Mouse (Mus musculus): ENCODE data around the gene Hmgcl.
"Not testable (repeated sequence)": the region's sequence is repeated elsewhere in the genome, so short reads cannot be mapped to it uniquely, and the experiment has no call there.

Hmgcl gene

DNA sequence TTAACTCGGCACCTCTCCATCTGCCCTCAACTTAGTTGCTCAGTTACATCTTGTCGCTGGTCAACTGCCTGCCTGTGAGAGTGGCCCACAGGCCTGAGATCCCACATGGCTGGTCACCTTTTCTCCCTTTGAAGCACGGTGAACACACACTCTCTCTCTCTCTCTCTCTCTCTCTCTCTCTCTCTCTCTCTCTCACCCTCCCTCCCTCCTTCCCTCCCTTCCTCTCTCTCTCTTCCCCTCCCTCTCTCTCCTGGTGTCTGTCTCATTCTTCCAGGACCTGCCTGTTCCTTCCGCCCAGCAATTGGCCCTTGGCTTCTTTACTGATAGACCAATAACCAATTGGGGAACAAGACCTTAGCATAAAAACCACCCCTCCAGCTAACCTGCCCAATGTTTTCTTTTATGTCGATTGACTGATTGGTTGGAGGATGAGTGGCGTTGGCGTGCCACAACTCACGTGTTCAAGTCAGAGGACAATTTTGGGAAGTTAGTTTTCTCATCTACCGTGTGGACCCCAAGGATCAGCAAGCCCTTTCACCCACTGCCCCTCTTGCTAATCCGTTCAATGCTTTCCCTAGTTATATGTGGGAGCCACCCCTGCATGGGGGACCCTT lies 19.9 kb upstream of the Hmgcl start:
- in situ Hi-C loops (cut with MboI, MseI), result loop anchor here (5.0 kb wide), 1 partner anchor 39 kb away; no protein-coding TSS in a partner anchor

DNA sequence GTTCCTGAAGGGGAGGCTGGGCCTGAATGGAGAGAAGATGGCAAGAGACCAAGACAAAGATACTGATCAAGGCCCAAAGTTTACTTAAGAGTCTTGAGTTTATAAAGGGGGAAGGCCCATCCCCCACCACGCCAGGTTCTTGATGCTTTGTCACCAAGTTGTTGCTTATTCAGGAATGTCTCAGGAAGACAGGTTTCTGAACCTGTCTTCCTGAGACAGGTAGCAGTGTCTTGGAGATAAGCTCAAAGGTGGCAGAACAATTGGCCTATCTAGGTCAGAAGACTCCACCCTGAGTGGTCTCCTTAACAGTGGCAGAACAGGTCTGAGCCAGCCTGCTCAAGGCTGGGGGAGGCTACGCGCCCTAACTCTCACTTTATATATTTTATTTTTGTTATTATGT lies 19.4 kb upstream of the Hmgcl start:
- in situ Hi-C loops (cut with MboI, MseI), result loop anchor here (5.0 kb wide), 1 partner anchor 40 kb away; no protein-coding TSS in a partner anchor

DNA sequence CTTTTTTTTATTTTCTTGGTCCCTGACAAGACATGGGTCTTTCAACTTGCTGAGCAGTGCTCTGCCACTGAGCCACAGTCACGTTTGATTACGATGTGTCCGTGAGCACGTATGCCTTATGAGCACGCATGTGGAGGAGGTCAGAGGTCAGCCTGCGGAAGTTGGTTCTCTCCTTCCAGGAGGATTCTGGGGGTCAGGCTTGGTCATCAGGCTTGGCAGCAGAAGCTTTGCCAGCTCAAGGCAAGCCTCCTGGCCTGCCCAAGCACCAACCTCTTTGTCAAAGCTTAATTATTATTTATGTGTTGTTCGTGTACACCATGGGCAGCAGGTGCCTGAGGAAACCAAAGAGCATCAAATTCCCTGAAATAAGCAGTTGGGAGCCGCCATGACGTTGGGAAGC lies 17.9 kb upstream of the Hmgcl start:
- in situ Hi-C loops (cut with MboI, MseI), result loop anchor here (5.0 kb wide), 1 partner anchor 41 kb away; no protein-coding TSS in a partner anchor

DNA sequence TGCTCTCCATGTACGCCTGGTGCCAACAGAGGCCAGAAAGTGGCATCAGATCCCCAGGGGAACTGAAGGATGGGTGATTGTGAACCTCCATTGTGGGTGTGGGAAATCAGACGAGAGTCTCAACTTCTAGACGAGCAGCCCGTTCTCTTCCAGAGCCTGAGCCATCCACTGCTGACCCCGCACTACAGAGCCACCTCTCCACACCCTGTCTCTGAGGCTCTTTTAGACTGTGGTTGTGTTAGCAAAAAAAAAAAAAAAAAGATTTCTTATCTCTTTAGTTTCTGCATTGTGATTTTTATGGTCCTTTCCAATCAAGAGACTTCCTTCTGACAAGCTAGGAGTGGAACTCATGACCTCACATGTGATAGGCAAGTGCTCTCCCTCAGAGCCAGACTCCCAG lies 16.8 kb upstream of the Hmgcl start:
- in situ Hi-C loops (cut with MboI, MseI), result loop anchor here (5.0 kb wide), 1 partner anchor 42 kb away; no protein-coding TSS in a partner anchor

DNA sequence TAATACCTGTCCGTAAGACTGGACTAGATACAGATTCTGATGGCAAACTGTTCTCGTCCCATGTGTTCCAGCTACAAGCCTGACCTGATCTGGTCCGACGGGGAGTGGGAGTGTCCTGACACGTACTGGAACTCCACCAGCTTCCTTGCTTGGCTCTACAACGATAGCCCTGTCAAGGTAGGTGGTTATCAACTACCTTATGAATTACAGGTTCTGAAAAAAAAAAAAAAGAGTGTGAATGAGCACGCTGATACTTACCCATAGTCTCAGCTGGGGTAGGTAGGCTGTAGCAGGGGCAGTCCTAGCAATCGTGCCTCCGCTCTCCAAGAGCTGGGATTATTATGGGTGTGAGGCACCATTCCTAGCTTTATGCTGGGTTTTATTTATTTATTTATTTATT lies 16.4 kb upstream of the Hmgcl start:
- in situ Hi-C loops (cut with MboI, MseI), result loop anchor here (5.0 kb wide), 1 partner anchor 43 kb away; no protein-coding TSS in a partner anchor

DNA sequence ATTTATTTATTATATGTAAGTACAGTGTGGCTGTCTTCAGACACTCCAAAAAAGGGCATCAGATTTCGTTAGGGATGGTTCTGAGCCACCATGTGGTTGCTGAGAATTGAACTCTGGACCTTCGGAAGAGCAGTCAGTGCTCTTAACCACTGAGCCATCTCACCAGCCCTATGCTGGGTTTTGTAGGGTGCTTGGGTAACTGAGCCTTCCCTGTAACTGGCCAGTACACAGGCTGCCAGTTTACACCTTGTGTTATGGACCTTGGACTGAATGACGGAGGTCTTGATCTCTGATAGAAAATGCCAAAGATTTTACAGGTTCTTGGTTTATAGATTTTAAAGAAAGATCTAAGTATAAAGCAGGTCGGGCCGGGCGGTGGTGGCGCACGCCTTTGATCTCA lies 16.0 kb upstream of the Hmgcl start:
- in situ Hi-C loops (cut with MboI, MseI), result no loop called here

DNA sequence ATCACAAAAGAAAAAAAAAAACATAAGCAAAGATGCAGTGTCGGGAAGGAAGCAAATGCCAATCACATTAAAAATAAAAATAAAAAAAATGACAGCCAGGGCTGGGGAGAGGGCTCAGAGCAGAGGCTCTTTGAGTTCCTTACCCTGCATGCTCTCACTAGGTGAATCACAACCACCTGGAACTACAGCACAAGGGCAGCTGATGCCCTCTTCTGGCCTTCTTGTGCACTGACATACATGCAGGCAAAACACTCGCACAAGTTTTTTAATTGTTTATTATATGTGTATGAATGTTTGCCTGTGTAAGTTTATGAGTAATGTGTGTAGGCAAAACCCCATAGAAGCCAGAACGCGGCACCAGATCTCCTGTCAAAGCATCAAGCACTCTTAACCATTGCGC lies 14.4 kb upstream of the Hmgcl start:
- in situ Hi-C loops (cut with MboI, MseI), result no loop called here

DNA sequence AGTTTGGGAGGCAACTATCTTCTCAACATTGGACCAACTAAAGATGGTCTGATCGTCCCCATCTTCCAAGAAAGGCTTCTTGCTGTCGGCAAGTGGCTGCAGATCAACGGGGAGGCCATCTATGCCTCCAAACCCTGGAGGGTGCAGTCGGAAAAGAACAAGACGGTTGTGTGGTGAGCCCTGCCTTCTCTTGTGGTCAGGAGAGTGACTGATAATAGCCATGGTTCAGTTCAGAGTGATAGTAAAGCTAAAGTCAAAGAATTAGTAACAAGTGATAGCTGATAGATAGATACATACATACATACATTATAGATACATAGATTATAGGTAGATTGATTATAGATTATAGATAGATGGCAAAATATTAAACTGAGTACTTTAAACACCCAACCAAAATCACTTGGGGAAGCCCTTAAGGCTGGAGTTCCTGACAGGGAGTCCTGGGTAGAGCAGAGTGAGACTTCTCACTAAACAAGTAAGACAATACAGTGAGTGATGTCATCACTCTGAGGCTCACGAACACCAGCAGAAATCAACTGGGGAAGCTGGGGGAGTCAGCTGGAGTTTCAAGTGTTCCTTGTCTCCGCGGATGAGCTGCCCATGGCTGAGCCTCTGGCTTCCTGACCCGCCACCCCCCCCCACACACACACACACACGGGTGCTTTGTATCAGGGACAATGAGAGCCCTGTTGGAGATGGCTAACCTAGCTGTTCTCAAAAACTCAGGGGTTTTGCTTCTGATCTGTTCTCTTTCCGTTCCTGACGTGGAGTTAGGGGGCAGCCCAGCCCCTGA lies 11.3 kb upstream of the Hmgcl start:
- in situ Hi-C loops (cut with MboI, MseI), result loop anchor here (5.0 kb wide), 1 partner anchor 133 kb away; no protein-coding TSS in a partner anchor

DNA sequence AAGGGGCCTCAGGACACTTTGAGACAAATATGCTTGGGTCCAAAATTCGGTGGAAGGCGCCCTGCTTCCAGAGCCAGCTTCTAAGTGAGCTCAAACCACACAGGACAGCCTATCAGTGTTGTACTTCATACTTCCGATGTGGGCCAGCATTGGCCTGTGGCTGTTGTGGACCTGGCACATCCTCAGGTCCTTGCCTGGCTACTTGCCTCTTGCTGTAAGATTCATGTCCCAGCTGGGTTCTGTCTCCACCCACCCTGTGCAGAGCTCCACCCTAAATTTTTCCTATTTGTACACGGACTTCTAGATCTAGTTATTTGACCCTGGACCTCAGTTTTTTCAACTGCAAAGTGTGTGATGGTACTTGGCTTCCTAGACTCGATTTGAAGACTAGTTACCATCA lies 10.7 kb upstream of the Hmgcl start:
- in situ Hi-C loops (cut with MboI, MseI), result loop anchor here (5.0 kb wide), 1 partner anchor 133 kb away; no protein-coding TSS in a partner anchor

DNA sequence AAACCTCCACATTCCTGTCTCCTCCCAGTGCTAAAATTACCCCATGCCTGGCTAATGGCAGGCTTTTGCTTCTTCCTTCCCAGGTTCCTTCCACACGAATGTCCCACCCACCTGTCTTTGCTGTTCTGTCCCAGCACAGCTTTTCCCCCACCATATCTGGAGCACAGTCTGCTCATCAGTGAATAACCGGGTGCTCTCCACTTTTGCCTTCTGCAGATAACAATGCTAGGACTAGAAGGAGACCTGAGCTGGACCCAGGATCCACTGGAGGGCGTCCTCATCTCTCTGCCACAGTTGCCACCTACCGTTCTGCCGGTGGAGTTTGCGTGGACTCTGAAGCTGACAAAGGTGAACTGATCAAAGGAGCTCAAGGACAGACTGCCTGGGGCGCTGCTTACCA lies 7.4 kb upstream of the Hmgcl start:
- in situ Hi-C loops (cut with MboI, MseI), result loop anchor here (5.0 kb wide), 1 partner anchor 137 kb away; no protein-coding TSS in a partner anchor

DNA sequence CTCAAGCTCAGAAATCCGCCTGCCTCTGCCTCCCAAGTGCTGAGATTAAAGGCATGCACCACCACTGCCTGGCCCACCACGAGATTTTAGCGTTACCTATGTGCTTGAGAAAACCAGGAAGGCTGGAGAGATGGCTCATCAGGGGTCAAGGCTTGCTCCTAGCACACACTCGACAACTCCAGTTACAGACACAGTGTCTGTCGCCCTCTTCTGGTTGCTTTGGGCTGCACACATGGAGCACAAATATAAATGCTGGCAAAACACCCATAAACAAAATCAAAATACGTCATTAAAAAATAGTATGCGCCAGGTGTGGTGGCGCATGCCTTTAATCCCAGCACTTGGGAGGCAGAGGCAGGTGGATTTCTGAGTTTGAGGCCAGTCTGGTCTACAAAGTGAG lies 5.2 kb upstream of the Hmgcl start:
- in situ Hi-C loops (cut with MboI, MseI), result not testable (repeated sequence)

DNA sequence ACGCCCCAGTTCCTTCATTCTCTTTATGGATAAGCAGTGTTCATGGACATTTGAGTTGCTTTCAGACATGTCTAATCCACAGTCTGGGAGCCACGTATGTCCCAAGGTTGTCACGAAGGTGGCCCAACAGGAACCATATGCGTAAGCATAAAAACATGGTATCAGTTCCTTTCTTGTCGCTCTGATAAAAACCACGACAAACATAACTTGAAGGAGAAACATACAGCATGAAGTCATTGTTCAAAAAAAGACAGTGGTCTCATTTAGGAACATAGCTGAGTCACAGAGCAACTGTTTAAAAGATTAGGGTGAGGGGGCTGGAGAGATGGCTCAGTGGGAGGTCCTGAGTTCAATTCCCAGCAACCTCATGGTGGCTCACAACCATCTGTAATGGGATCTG lies 4.1 kb upstream of the Hmgcl start:
- in situ Hi-C loops (cut with MboI, MseI), result no loop called here

DNA sequence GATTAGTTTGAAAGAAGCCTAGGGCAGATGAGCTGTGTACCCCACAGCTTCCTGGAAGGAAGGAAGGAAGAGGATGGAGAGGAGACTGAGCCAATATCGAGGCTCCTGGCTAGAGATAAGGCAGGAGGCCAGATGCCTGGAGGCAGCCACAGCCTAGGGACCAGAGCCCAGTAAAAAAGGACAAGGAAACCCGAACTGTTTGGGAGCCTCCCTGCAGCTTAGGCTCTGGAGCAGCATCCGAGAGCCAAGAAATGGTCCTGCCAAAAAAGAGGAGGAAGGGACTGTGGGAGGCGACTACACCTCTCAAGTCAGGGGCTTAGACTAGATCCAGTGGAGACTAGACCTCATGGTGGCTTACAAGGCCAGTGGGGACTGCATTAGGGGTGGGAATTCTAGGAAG lies 2.9 kb upstream of the Hmgcl start:
- in situ Hi-C loops (cut with MboI, MseI), result no loop called here

DNA sequence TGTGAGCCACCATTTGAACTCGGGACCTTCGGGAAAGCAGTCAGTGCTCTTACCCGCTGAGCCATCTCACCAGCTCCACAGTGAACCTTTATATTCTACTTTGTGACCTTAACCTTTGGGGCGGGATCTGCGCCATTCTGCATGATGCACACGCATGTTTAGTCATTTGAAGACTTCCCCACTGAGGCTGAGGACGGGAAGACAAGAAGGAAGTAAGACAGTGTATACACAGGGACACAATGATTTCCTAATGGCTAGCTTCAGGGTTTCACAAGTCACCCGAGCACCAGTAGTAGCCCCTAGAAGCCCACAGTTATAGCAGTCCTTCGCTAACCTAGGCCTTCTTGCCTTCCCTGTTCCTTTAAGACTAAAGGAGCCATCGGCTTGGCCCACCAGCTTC lies 542 bp upstream of the Hmgcl start:
- in situ Hi-C loops (cut with MboI, MseI), result no loop called here

DNA sequence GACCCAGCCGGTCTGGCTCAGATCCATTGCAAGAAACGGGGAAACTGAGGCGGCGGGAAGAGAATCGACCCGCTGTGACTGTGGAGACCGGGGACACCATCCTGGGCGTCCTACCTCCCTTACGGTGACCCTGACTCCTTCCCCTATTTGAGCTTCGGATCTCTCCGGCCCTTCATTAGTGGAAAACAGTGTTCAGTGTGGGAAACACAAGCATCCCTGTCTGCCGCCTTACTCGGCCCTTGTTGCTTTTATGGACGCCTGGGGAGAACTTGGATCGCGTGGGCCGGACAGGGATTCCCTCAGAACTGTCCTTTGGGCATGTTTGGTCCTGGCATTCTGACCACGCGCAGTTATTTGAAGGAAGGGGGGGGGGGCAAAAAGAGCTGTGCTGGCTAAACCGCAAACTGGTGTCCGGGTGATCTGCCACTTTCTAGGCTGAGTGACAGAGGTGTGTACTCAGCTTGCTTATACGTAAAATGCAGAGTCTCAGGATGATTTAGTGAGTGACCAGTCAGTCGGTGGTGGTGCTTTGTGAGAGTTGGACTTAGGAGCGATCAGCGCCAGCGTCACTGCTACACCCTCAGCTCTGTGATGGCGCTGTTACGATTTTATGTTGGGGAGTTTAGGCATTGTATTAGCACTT lies 532 bp downstream of the Hmgcl start:
- in situ Hi-C loops (cut with MboI, MseI), result no loop called here

DNA sequence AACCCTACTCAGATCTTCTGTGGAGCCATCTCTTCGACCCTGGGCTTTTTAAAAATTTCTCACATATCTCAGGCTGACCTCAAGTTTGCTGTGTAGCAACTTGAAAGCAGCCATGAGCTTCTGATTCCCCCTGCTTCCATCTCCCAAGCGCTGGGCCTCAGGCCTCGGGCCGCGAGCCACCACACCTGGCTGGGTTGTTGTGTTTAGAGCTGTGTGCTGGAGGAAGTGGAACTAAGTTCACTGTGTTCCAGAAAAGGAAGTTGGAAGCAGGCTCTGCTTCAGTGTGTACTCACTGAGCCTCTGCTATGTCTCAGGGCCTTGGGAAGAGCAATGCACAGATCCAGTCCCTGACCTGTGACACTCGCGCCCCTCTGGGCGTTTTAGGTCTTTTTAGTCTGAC lies 1.9 kb downstream of the Hmgcl start:
- in situ Hi-C loops (cut with MboI, MseI), result no loop called here

DNA sequence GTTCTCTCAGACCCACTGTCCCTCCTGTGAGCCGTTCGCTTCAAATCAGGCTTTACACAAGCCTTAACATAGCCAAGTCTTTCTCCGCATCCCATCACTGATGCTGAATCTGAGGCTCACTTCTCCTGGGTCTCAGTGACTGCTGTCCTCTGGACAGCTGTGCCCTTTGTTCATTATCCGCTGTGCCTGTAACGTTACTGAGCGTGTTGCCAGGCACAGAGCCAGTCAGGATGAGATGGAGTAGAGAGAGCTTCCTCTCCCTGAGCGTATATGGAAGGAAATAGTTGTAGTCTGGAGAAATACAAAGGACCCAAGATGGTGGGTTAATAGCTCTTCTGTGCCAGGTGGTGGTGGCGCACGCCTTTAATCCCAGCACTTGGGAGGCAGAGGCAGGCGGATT lies 3.2 kb downstream of the Hmgcl start:
- in situ Hi-C loops (cut with MboI, MseI), result no loop called here

DNA sequence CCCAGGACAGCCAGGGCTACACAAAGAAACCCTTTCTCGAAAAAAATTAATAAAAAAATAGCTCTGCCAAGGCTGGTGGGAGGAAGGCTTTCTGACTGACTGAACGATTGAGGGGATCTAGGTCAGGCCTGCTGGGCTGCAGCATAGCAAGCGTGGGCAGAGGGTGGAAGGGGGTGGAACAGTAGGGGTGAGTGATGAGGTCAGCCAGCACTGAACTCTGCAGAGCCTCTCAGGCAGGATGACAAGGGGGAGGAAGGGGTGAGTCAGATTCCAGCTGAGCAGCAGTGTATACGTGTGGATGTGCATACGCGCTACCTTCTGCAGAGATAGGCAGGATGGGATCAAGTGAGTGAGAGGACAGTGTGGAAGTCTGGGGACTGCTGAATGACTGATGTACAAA lies 3.7 kb downstream of the Hmgcl start:
- in situ Hi-C loops (cut with MboI, MseI), result no loop called here

DNA sequence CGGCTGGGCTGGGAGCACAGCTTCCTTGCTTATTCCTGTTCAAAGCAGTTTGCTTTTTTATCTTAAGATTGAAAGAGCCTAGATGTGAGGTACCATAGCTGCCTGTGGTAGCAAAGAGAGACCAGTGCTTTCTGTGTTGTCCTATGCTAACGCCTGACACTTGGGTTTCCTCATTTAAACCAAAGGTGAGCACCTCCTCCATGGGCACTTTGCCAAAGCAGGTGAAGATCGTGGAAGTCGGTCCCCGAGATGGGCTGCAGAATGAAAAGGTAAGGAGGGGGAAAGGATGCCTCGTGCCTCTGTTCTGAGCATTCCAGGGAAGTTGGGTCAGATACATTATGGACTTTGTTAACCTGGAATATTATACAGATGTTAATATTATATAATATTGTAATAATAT lies 4.1 kb downstream of the Hmgcl start:
- in situ Hi-C loops (cut with MboI, MseI), result no loop called here

DNA sequence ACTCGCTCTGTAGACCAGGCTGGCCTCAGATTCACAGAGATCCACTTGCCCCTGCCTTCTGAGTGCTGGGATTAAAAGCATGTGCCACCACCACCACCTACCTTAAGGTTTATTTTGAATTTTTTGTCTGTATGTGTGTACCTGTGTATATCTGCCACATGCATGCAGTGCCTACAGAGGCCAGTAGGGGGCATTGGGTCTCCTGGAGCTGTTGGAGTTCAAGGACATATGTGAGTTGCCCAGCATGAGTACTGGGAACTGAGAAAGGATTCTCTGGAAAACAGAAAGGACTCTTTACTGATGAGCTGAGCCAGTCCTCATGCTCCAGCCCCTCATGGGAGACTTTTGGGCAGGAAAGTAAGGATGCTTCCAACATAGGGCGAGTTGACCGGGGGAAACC lies 5.3 kb downstream of the Hmgcl start:
- in situ Hi-C loops (cut with MboI, MseI), result no loop called here

DNA sequence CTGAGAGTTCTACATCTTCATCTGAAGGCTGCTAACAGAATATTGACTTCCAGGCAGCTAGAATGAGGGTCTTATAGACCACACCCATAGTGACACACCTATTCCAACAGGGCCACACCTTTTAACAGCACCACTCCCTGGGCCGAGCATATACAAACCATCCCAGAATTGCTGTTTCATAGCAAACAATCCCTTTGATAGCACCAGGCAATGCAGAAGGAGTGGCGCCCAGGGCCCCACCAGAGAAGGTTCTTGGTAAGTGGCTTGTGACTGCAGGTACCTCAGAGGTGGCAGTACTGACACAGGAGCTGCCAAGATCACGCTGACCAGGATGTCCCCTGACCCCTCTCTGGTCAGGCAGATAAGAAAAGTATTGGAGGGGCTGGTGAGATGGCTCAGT lies 6.9 kb downstream of the Hmgcl start:
- in situ Hi-C loops (cut with MboI, MseI), result no loop called here

DNA sequence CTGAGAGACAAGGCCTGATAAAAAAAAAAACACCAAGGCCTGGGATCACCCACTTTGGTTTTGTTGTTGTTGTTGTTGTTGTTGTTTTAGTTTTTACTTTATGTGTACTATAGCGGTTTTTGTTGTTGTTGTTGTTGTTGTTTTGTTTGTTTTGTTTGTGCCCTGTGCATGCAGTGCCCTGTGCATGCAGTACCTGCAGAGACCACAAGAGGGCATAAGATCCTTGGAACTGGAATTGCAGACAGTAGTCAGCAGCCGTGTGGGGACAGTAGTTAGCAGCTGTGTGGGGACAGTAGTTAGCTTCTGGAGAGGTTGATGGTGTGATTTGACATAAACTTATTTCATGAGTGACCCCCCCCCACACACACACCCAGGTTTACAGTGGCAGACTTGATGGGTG lies 8.0 kb downstream of the Hmgcl start:
- in situ Hi-C loops (cut with MboI, MseI), result no loop called here

DNA sequence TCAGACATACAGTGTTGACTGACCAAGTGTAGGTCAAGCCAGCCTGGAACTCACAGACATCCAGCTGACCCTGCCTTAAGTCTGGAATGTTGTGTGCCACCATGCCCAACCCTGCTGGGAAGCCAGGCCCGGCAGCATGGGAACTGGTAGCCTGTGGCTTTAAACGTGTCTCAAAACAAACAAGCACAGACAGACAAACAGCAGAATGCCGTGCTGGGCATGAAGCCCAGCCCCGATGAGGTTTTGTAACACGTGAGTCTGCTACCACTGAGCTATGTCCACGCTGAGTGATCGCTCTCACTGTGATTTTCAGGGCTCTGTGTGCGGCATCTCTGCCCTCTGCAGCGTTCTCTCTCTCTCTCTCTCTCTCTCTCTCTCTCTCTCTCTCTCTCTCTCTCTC lies 9.6 kb downstream of the Hmgcl start:
- in situ Hi-C loops (cut with MboI, MseI), result no loop called here
